Mouse (Mus musculus): ENCODE measurements around the gene Pdcd1lg2. TPM values are rescaled to one million over a fixed set of nuclear protein-coding genes. Genes with fewer than 3 reads are reported as not detected.

The Pdcd1lg2 gene
- polyA plus RNA-seq, 1 experiment, result 0.37 TPM

DNA sequence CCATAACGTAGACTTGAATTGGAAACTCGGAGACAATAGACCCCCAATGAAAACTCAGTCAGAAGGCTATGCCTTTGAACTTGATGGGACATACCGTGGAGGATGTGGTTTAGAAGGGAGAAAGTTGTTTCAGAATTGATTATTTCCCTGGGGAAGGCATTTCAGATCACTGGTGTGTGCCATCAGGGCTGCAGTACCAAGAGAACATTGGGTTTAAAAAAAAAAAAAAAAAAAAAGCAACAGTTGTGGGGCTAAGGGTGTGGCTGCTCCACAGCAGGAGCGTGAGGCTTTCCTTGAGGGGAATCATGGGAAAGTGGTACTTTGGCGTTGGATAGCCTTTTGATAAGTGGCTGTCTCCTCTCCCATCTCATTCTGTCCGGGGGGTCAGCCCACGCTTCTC lies 12.1 kb downstream of the Pdcd1lg2 start:
- WGBS, result 85% methylated on average over 7 of the region's 7 CpGs
- DNase-seq, result no peak
- H3K4me1 ChIP-seq (ENCODE audit: control insufficient read depth, insufficient read depth, low read length), result peaks cover 5% of the 10 kb centered on the region
- no peak for TF ChIP-seq POLR2A (IDR thresholded peaks at IDR 0.05; ENCODE audit: borderline replicate concordance, extremely low read depth, low read depth, low read length)
- no peak for TF ChIP-seq CTCF (IDR thresholded peaks at IDR 0.05; ENCODE audit: insufficient read depth, low read length)
- H3K4me3 ChIP-seq (replicated peaks; ENCODE audit: extremely low read depth, low read depth, low read length), result no peak overlapping the region

DNA sequence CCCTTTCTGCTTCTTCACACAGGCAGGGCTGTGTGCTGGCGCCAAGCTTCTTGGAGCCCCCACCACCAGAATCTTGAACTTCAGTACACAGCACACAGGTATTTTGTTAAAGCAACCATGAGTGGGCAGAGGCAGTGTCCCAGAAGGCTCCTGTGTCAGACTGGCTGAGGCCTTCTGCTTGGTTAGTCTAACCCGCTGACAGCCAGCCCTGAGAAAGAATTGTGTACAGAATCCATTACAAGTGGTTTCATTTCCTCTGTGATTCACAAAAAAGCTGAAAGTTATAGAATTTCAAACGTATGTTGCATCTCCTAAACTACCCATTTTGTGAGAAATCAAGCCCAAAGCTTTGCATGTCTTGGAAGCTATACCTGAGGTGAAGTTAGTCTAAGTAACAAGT lies 19.8 kb downstream of the Pdcd1lg2 start:
- 76% methylated on average over 3 of the region's 3 CpGs for WGBS
- no peak for DNase-seq
- no peak overlapping the region for H3K4me3 ChIP-seq (replicated peaks; ENCODE audit: extremely low read depth, low read depth, low read length)
- H3K4me1 ChIP-seq (ENCODE audit: control insufficient read depth, insufficient read depth, low read length), result no peaks in the 10 kb centered on the region
- no peak for TF ChIP-seq CTCF (IDR thresholded peaks at IDR 0.05; ENCODE audit: insufficient read depth, low read length)
- TF ChIP-seq POLR2A (IDR thresholded peaks at IDR 0.05; ENCODE audit: borderline replicate concordance, extremely low read depth, low read depth, low read length), result no peak

DNA sequence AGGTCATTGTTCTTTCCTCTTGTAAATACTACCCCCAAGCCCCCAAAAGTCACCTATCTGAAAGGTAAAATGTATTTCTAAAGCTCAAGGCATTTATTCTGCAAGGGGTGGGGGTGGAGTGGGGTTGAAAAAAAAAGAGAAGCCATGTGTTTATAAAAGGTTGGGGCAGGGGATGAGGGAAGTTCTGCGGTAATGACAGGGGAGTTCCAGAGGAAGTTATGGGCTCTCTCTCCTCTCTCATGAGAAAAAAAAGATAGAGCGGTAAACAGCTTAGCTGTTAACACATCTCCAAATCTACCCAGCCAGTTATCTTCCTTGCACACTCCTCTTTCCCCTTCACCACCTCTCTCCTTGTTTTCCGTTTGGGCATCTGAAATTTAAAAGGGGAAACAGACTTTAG lies 20.2 kb downstream of the Pdcd1lg2 start:
- no peak overlapping the region for H3K4me3 ChIP-seq (replicated peaks; ENCODE audit: extremely low read depth, low read depth, low read length)
- no peak for DNase-seq
- WGBS, result 40% methylated on average over 3 of the region's 3 CpGs
- TF ChIP-seq CTCF (IDR thresholded peaks at IDR 0.05; ENCODE audit: insufficient read depth, low read length), result no peak
- TF ChIP-seq POLR2A (IDR thresholded peaks at IDR 0.05; ENCODE audit: borderline replicate concordance, extremely low read depth, low read depth, low read length), result no peak
- no peaks in the 10 kb centered on the region for H3K4me1 ChIP-seq (ENCODE audit: control insufficient read depth, insufficient read depth, low read length)

DNA sequence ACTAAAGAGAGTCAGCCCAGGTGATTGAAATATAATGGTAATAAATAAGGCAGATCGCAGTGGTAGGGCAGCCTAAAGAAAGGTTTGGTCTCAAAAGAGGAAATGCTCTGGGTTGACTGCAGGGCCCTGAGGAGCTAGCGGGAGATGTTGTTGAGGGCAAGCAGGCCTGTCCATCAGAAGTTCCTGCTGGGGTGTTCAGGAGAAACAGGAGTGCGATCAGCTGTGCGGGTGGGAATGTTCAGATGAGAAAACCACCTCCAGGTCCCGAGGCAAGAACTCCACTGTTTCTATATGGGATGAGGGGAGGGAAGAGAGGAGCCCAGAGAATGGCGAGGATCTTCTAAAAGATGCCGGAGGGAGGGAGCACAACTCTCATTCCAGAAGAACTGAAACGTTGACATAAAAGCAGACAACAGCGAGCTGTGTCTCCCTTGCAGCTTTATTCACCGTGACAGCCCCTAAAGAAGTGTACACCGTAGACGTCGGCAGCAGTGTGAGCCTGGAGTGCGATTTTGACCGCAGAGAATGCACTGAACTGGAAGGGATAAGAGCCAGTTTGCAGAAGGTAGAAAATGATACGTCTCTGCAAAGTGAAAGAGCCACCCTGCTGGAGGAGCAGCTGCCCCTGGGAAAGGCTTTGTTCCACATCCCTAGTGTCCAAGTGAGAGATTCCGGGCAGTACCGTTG lies 26.2 kb downstream of the Pdcd1lg2 start:
- no peak for DNase-seq
- 87% methylated on average over 18 of the region's 18 CpGs for WGBS
- TF ChIP-seq CTCF (IDR thresholded peaks at IDR 0.05; ENCODE audit: insufficient read depth, low read length) (no peak), POLR2A (IDR thresholded peaks at IDR 0.05; ENCODE audit: borderline replicate concordance, extremely low read depth, low read depth, low read length) (no peak)
- Histone ChIP-seq H3K4me1 (ENCODE audit: control insufficient read depth, insufficient read depth, low read length) (no peaks in the 10 kb centered on the region), H3K4me3 (replicated peaks; ENCODE audit: extremely low read depth, low read depth, low read length) (no peak overlapping the region)

DNA sequence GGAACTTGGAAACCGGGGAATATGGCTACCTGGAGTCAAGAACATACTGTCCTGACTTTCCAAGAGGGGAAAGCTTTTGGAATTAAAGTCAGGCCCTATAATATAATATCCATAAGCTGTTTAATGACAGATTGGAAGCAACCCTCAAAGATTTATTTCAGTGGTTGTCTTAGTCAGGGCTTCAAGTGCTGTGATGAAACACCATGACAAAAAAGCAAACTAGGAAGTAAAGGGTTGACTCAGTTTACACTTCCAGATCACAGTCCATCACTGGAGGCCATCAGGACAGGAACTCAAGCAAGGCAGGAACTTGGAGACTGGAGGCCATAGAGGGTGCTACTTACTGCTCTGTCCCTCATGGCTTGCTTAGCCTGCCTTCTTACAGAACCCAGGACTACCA lies 27.1 kb downstream of the Pdcd1lg2 start:
- no peak overlapping the region for H3K4me3 ChIP-seq (replicated peaks; ENCODE audit: extremely low read depth, low read depth, low read length)
- no peaks in the 10 kb centered on the region for H3K4me1 ChIP-seq (ENCODE audit: control insufficient read depth, insufficient read depth, low read length)
- DNase-seq, result no peak
- TF ChIP-seq POLR2A (IDR thresholded peaks at IDR 0.05; ENCODE audit: borderline replicate concordance, extremely low read depth, low read depth, low read length) (no peak), CTCF (IDR thresholded peaks at IDR 0.05; ENCODE audit: insufficient read depth, low read length) (no peak)
- 86% methylated on average over 1 of the region's 1 CpGs for WGBS

DNA sequence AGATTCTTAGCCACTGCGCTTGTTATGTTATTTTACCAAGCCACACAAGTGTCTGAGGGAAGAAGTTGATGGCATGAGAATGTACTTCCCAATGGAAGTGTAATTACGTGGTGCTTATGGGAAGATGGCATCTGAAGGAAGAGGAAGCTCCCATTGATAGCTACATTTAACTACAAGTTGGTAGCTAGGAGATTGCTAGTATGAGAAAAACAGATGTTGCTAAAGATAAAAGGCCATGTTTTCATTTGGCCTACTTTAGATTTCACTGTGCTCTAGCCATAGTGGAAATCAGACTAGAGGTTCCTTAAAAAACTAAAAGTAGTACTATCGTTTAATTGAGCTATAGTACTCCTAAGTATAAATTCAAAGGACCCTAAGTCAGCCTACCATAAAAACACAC lies 28.5 kb downstream of the Pdcd1lg2 start:
- Histone ChIP-seq H3K4me3 (replicated peaks; ENCODE audit: extremely low read depth, low read depth, low read length) (no peak overlapping the region), H3K4me1 (ENCODE audit: control insufficient read depth, insufficient read depth, low read length) (no peaks in the 10 kb centered on the region)
- TF ChIP-seq POLR2A (IDR thresholded peaks at IDR 0.05; ENCODE audit: borderline replicate concordance, extremely low read depth, low read depth, low read length) (no peak), CTCF (IDR thresholded peaks at IDR 0.05; ENCODE audit: insufficient read depth, low read length) (no peak)
- WGBS, result 74% methylated on average over 3 of the region's 3 CpGs
- no peak for DNase-seq

DNA sequence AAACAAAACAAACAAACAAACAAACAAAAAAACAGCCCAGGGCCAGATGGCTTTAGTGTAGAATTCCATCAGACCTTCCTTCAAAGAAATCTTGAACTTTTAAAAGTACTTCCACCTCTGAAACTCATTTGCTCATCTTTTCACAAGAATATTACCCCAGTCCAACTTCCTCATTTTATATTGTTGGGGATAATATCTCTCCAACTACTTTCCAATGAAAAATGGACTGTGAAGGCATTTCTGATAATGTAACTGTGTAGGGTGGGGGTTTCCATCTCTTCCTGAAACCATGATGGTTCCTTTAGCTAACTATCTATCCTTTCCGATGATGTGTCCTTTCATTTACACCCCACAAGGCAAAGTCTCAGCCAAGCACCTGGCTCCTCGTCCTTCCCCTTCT lies 31.8 kb downstream of the Pdcd1lg2 start:
- TF ChIP-seq CTCF (IDR thresholded peaks at IDR 0.05; ENCODE audit: insufficient read depth, low read length) (no peak), POLR2A (IDR thresholded peaks at IDR 0.05; ENCODE audit: borderline replicate concordance, extremely low read depth, low read depth, low read length) (no peak)
- DNase-seq, result no peak
- Histone ChIP-seq H3K4me1 (ENCODE audit: control insufficient read depth, insufficient read depth, low read length) (no peaks in the 10 kb centered on the region), H3K4me3 (replicated peaks; ENCODE audit: extremely low read depth, low read depth, low read length) (no peak overlapping the region)
- 71% methylated on average over 2 of the region's 2 CpGs for WGBS

DNA sequence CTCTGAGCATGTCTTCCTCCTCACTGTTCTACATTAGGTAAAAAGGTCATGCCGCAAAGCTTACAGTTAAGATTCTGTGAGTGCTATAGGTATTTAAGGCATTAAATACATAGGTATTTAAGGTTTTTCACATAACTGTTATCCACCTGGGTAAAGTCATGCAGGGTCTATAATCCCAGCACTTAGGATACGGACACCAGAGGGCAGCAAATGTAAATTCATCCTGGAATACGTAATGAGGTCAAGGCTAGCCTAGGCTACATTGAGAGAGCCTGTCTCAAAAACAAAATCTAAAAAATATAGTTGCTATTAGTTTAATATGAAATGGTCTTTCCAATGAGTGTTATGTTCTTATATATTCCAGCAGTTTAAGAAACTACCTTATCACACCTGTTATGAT lies 33.6 kb downstream of the Pdcd1lg2 start:
- 87% methylated on average over 3 of the region's 3 CpGs for WGBS
- Histone ChIP-seq H3K4me3 (replicated peaks; ENCODE audit: extremely low read depth, low read depth, low read length) (no peak overlapping the region), H3K4me1 (ENCODE audit: control insufficient read depth, insufficient read depth, low read length) (no peaks in the 10 kb centered on the region)
- DNase-seq, result no peak
- TF ChIP-seq POLR2A (IDR thresholded peaks at IDR 0.05; ENCODE audit: borderline replicate concordance, extremely low read depth, low read depth, low read length) (no peak), CTCF (IDR thresholded peaks at IDR 0.05; ENCODE audit: insufficient read depth, low read length) (no peak)

DNA sequence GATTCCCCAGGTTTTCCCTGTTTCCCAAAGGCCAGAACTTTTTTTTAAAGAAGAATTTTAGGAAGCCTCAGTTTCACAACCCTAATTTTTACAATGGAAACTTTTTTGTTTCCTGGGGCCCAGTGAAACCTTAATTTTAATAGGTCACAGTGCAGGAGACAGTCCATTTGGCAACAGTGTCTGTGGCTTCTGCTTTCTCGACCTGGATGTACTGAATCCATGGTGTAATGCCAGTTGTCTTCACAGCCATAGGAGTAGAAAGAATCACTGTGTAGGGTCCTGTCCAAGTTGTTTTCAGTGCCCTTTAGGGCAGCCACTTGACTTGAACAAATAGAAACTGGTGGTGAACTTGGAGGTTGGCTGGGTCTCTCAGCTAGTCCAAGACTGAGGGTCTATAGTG lies 37.7 kb downstream of the Pdcd1lg2 start:
- 74% methylated on average over 1 of the region's 1 CpGs for WGBS
- Histone ChIP-seq H3K4me3 (replicated peaks; ENCODE audit: extremely low read depth, low read depth, low read length) (no peak overlapping the region), H3K4me1 (ENCODE audit: control insufficient read depth, insufficient read depth, low read length) (no peaks in the 10 kb centered on the region)
- DNase-seq, result no peak
- TF ChIP-seq CTCF (IDR thresholded peaks at IDR 0.05; ENCODE audit: insufficient read depth, low read length) (no peak), POLR2A (IDR thresholded peaks at IDR 0.05; ENCODE audit: borderline replicate concordance, extremely low read depth, low read depth, low read length) (no peak)

DNA sequence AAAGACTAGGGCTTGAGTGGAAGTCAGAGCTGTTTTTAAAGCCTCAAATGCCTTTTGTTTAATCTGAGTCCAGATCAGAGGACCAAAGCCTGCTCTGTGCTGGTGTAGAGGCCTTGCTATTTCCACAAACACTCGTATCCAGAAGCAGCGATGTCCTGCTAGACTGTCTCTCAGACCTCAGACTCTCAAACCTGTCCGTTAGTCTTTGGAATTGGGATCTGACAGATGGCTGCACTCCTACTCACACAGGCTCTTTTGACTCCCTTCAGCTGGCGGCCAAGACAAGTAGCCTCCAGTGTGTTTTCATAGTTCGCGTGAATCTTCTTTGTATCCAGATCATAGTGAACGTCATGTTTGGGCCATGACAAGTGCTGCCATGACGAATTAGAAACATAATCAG lies 39.7 kb downstream of the Pdcd1lg2 start:
- no peak for TF ChIP-seq POLR2A (IDR thresholded peaks at IDR 0.05; ENCODE audit: borderline replicate concordance, extremely low read depth, low read depth, low read length)
- WGBS, result 71% methylated on average over 8 of the region's 8 CpGs

More for the DNA sequence above, 39.7 kb downstream of the Pdcd1lg2 start:
- DNase-seq, result no peak
- Histone ChIP-seq H3K4me3 (replicated peaks; ENCODE audit: extremely low read depth, low read depth, low read length) (no peak overlapping the region), H3K4me1 (ENCODE audit: control insufficient read depth, insufficient read depth, low read length) (no peaks in the 10 kb centered on the region)

Measured in lung, adult 2 months (tissue).